Mouse (Mus musculus) MEL (cell line): ENCODE data around the gene Zfp598.

Experiments used
- BHLHE40 ChIP-seq: IDR thresholded peaks from 2 replicates; pipeline ENCODE4 v1.6.1; 2012; ENCODE audit warnings: low read depth, mild to moderate bottlenecking, inconsistent platforms, low read length, improper control_type of control experiment, borderline replicate concordance
- CHD1 ChIP-seq: IDR thresholded peaks from 2 replicates; pipeline ENCODE4 v1.6.1; 2012; ENCODE audit warnings: low read depth, mild to moderate bottlenecking, inconsistent platforms, low read length, improper control_type of control experiment
- CHD2 ChIP-seq: IDR thresholded peaks from 2 replicates; pipeline ENCODE4 v1.6.1; 2011; ENCODE audit warnings: low read length, improper control_type of control experiment
- CTCF ChIP-seq, 3 experiments: IDR thresholded peaks in 2 of 3; conservative IDR thresholded peaks in 1 of 3; 2 replicates each; pipeline ENCODE4 v1.5.1; 2011 to 2012; ENCODE audit warnings: low read length in 3 of 3, low read depth in 2 of 3, mild to moderate bottlenecking in 2 of 3, improper control_type of control experiment in 1 of 3, inconsistent platforms in 1 of 3, mixed read lengths in 1 of 3, moderate library complexity in 1 of 3; ENCODE audit not compliant: control insufficient read depth in 1 of 3, insufficient read depth in 1 of 3, poor library complexity in 1 of 3, severe bottlenecking in 1 of 3
- E2F4 ChIP-seq: IDR thresholded peaks from 2 replicates; pipeline ENCODE4 v1.6.1; 2011; ENCODE audit warnings: low read depth, low read length, improper control_type of control experiment, borderline replicate concordance
- ELF1 ChIP-seq: IDR thresholded peaks from 2 replicates; pipeline ENCODE4 v1.6.1; 2014; ENCODE audit warnings: low read depth, mild to moderate bottlenecking, inconsistent platforms, low read length, improper control_type of control experiment, moderate library complexity
- EP300 ChIP-seq, 2 experiments: IDR thresholded peaks; 2 replicates each; pipeline ENCODE4 v1.6.1; 2011; ENCODE audit warnings: improper control_type of control experiment in 2 of 2, low read length in 2 of 2, low read depth in 1 of 2, mild to moderate bottlenecking in 1 of 2
- MXI1 ChIP-seq: IDR thresholded peaks from 2 replicates; pipeline ENCODE4 v1.6.1; 2011; ENCODE audit warnings: mild to moderate bottlenecking, low read depth, low read length, improper control_type of control experiment
- MYB ChIP-seq: IDR thresholded peaks from 2 replicates; pipeline ENCODE4 v1.6.1; 2011; ENCODE audit warnings: mild to moderate bottlenecking, low read depth, low read length, improper control_type of control experiment
- POLR2A ChIP-seq, 2 experiments: IDR thresholded peaks; 2 replicates each; pipeline ENCODE4 v1.6.1; 2011 to 2012; ENCODE audit warnings: low read length in 2 of 2, mild to moderate bottlenecking in 2 of 2, control low read depth in 1 of 2, improper control_type of control experiment in 1 of 2, low read depth in 1 of 2, moderate library complexity in 1 of 2; ENCODE audit not compliant: control insufficient read depth in 1 of 2, insufficient read depth in 1 of 2, poor library complexity in 1 of 2
- TCF12 ChIP-seq: IDR thresholded peaks from 2 replicates; pipeline ENCODE4 v1.6.1; 2014; ENCODE audit warnings: low read depth, mild to moderate bottlenecking, inconsistent platforms, low read length, improper control_type of control experiment, moderate library complexity
- ZC3H11A ChIP-seq: IDR thresholded peaks from 2 replicates; pipeline ENCODE4 v1.6.1; 2012; ENCODE audit warnings: low read depth, mild to moderate bottlenecking, inconsistent platforms, low read length, improper control_type of control experiment
- ZNF384 ChIP-seq: IDR thresholded peaks from 2 replicates; pipeline ENCODE4 v1.6.1; 2012; ENCODE audit warnings: low read depth, mild to moderate bottlenecking, inconsistent platforms, low read length, improper control_type of control experiment

GRCm38 (mm10) chr17:24697985-24698384 lies 28.5 kb downstream of the Zfp598 start:
- TF ChIP-seq CTCF (IDR thresholded peaks at IDR 0.05 in 2 of 3, conservative IDR thresholded peaks at IDR 0.05 in 1 of 3; ENCODE audit: control insufficient read depth in 1 of 3, insufficient read depth in 1 of 3, low read depth in 2 of 3, low read length in 3 of 3, poor library complexity in 1 of 3, severe bottlenecking in 1 of 3), result no peak
- no peak for TF ChIP-seq POLR2A (IDR thresholded peaks at IDR 0.05; ENCODE audit: control insufficient read depth in 1 of 2, insufficient read depth in 1 of 2, low read depth in 1 of 2, low read length in 2 of 2, poor library complexity in 1 of 2)
- no peak for TF ChIP-seq E2F4
- TF ChIP-seq TCF12, result no peak
- TF ChIP-seq CHD2, result no peak
- no peak for TF ChIP-seq CHD1
- TF ChIP-seq MYB, result no peak
- no peak for TF ChIP-seq BHLHE40
- no peak for TF ChIP-seq MXI1
- no peak for TF ChIP-seq ZC3H11A
- TF ChIP-seq EP300 (IDR thresholded peaks at IDR 0.05; ENCODE audit: low read depth in 1 of 2, low read length in 2 of 2), result no peak
- no peak for TF ChIP-seq ELF1
- no peak for TF ChIP-seq ZNF384
